Mouse (Mus musculus) right cerebral cortex, postnatal 14 days (tissue): Measurements from ENCODE around the gene Dhrs1.
A peak's percentile ranks its signal among the peaks of the same experiment; 100 is the strongest.

Experiments
- DNase-seq: peaks from one replicate; pipeline ENCODE4 v3.0.0; 2022

Gene Dhrs1

GRCm38 (mm10) chr14:55762001-55762821, 16.7 kb upstream of the Dhrs1 start:
- DNase-seq = peak; percentile 58

- no peak for DNase-seq
These were observed 15.7 kb upstream of the Dhrs1 start, which contains the start of gene Ltb4r2 for GRCm38 (mm10) chr14:55761163-55761562. Ltb4r2 (plus strand) TSS chr14:55761428.

DNA sequence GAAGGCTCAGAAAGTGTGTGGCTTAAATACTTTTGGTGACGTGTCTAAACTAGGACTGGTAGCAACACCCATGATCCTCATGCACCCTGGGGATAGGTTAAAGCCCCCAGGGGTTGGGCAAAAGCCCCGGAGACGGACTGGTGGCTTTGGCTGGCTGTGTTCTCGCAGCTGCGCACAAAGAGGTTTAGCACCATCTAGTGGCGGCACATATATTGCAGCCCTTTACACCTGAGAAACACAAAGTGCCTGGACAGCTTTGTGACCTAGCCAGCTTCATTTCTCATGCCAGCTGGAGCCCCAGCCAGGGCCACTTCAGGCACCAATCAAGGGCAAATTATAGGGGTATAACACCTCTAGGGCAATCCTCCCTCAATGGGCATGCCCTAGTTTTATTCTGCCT, 14.7 kb upstream of the Dhrs1 start:
- DNase-seq = peak; percentile 85

DNA sequence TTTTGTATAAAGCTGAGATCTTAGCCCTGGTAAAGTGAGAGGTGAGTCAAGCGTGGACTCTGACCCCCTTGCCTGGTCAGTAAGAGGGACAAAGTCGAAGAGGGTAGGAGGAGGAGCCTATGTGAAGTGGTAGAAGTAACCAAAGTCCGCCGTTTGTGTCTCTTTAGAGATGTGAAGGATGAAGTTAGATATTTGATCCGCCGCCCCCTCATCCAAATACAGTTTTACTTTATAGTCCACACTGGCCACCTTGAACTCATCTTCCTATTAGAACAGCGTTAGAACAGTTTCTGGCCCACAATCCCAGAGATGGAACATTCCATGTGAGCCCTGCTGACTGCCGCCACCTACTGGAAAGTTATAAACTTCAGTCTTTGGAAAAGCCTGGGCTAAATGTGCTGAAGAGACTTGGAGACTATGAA, 12.9 kb upstream of the Dhrs1 start, which contains the start of gene Cideb:
Cideb (minus strand) TSS at position 96 of the 422 bp plus-strand sequence.
- no peak for DNase-seq

DNA sequence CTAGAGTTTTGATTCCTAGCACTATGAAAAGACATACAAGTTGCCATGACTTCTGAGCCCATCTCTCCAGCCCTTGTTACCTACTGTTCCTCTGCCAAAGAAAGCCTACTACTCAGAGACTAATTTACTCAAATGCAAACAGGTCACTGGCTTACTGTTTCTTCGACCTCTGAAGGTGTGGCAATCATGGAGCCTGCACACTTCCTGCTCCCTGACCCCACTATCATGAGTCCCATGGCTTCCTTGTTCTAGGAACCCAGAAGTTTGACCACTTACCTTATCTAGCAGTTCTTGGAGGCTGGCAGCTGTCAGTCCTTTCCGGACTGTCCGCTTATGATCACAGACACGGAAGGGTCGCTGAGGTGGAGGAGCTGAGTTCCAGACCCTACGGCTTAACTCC, 12.1 kb upstream of the Dhrs1 start:
- no peak for DNase-seq

DNA sequence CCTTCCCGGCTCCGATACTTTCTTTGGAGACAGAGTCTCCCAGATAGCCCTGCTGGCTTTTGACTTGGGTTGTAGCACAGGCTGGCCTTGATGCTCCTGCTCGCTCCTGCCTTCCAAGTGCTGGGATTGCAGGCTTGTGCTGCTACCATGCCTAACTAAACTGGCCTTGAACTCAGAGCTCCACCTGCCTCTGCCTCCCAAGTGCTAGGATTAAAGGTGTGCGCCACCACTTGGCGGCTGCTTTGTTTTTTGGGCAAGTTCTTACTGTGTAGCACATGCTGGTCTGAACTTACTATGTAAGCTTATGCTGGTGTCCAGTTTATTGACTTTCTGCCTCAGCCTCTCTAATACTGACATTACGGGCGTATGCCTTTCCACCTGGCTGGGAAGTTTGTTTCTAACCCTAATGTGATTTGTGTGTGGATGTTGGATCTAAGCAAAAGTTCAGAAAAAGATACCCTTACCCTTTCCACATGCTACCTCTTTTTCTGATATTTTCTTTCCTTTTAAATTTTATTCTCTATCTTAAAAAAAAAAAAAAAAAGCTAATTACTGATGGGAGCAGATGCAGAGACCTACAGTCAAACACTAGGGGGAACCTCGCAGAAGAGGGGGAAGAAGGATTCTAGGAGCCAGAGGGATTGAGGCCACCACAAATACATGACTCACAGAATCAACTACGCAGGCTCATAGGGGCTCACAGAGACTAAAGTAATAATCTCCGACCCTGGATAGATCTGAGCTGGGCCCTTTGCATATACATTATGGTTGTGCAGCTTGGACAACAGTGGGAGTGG, 1.8 kb upstream of the Dhrs1 start:
- DNase-seq = no peak

DNA sequence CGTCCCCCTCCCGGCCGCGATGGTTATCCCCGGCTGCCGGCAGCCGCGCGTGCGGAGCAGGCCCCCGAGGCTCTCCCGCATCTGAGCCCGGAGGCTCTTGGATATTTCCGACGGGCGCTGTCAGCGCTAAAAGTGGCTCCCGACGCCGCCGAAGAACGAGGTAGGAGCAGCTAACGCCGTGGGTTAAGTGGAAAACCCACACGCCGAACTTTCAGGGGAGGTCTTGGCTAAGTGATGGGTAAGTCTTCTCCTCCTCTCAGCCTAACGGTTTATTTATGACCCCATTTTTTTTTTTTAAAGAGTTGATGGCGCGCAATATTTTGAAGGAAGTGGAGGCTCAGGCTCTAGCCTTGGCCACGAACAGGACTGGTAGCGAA, 359 bp upstream of the Dhrs1 start:
- DNase-seq = no peak

GRCm38 (mm10) chr14:55743711-55744110, 1.8 kb downstream of the Dhrs1 start:
- DNase-seq = peak; percentile 84

GRCm38 (mm10) chr14:55737086-55737687, 8.3 kb downstream of the Dhrs1 start:
- no peak for DNase-seq

GRCm38 (mm10) chr14:55735758-55736157, 9.7 kb downstream of the Dhrs1 start:
- no peak for DNase-seq

- no peak for DNase-seq
These were observed 10.2 kb downstream of the Dhrs1 start for GRCm38 (mm10) chr14:55735334-55735733.

DNA sequence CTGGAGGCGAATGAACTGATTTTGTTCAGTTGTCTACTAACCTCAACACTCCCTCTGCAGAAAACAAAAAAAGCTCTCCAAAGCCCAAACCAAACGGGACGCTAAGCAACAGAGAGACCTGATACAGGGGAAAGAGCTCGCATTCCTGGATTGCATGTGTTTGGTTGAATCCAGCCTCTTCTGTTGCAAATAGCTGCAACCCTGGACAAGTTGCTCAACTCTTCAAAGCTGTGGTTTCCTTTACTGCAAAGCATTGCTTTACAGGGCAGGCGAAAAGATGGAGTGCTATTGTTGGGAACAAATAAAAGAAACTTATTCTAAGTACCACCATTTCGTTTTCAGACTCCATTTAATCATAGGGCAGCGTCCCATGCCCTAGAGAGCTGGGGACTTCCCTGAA, 10.6 kb downstream of the Dhrs1 start:
- no peak for DNase-seq

GRCm38 (mm10) chr14:55733889-55734288, 11.6 kb downstream of the Dhrs1 start:
- no peak for DNase-seq

GRCm38 (mm10) chr14:55730531-55731032, 14.9 kb downstream of the Dhrs1 start:
- no peak for DNase-seq

DNA sequence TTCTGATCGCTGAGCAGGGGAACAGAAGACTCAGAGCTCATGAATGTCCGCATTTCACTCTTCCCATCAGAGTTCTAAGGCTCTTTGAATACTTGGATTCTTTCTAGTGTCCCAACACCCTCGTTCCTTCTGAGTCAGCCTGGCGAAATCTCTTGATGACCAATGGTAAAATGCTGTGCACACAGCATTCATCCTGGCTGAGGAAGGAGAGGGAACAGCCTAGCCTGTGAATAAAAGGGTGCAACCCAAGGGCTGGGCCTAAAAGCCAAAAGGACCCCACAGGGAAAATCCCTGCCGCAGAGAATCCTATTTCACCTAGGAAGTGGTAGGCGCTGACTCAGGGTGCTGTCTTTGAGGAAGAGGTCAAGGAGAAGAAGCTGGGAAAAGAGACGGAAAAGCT, 15.4 kb downstream of the Dhrs1 start:
- no peak for DNase-seq

- no peak for DNase-seq
These were observed 17.4 kb downstream of the Dhrs1 start for GRCm38 (mm10) chr14:55727889-55728685.

GRCm38 (mm10) chr14:55726261-55726660, 19.2 kb downstream of the Dhrs1 start:
- no peak for DNase-seq

DNA sequence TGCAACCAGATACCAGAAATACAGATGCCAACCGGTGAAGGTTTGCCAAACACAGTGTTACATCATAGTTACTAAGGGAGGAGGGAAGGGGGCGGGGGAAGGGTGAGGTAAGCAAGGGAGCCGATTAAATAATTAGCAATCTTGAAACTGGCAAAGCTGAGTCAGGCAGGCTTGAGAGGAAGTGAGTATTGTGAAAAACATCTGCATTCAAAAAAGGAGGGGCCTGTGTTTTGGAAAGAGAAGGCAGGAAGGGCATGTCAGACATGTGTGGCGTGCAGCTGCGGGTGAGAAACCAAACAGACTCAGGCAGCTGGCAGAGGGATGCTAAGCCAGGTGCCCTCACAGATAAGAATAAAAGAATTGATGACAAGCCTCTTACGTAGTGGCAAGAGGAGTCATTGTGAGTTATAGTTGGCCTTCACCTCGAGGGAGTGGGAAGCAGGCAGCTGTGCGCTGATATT, 21.0 kb downstream of the Dhrs1 start:
- DNase-seq = no peak

DNA sequence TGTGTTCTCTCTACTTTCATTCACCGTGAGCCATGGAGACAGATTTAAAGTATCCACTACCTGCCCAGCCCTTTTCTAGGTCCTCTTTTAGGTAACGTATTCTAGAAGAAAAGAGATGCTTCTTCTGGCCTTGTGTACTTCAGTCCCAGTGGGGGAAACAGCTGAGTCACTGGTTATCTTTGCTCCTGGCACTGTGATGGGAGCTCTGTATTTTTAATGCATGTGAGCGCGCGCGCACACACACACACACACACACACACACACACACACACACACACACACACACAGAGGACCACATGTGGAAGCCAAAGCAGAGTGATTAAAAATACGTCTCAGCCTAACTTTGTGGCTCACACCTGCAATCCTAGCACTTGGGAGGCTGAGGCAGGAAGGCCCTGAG, 22.1 kb downstream of the Dhrs1 start:
- DNase-seq = no peak

DNA sequence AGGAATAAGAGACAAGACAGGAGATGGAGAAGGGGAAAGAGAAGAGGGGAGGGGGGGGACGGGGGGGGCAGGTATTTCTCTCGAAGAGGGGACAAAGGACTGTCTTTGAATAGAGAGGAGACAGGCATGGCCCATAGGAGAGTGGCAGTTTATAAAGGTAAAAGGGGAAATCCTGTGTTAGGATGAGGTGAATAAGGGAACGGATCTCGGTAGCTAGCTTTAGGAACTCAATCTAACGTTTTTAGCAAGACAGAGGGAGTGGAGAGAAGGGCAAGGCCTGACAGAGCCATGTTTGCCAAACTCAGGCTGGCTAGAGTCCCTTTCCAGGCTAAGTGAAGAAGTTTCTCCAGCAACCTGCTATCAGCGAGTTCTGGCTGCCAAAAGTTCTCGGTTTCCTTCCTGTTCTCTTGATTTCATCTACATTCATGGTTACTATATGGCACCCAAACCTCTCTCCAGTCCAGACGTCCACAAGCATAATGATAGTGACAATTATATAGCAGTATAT, 23.0 kb downstream of the Dhrs1 start:
- no peak for DNase-seq

- DNase-seq = peak; percentile 95
These were observed 23.6 kb downstream of the Dhrs1 start, which contains the start of gene Rabggta for GRCm38 (mm10) chr14:55721700-55722437. Rabggta (minus strand) TSS chr14:55722263.
